Mouse (Mus musculus) thymus, adult 2 months (tissue): Measurements from ENCODE around the gene Stab1.

ENCODE experiments used
- CTCF ChIP-seq: fragments of 200-500 bp; IDR thresholded peaks from 2 replicates; pipeline ENCODE4 v1.5.1; 2012; ENCODE audit warnings: mild to moderate bottlenecking, control low read depth, low read length, moderate library complexity, borderline replicate concordance; ENCODE audit not compliant: control insufficient read depth, poor library complexity, insufficient read depth; ENCODE audit errors: extremely low read depth
- POLR2A ChIP-seq: fragments of 200-500 bp; IDR thresholded peaks from 2 replicates; pipeline ENCODE4 v1.6.1; 2012; ENCODE audit warnings: mild to moderate bottlenecking, low read length, control low read depth, moderate library complexity; ENCODE audit not compliant: control insufficient read depth, poor library complexity, insufficient read depth; ENCODE audit errors: extremely low read depth

GRCm38 (mm10) chr14:31132491-31132975, 35.9 kb downstream of the Stab1 start:
- TF ChIP-seq CTCF = no peak
- TF ChIP-seq POLR2A = no peak
